Mouse (Mus musculus): Measurements from ENCODE around the gene Olfr353. TPM values are rescaled to one million over a fixed set of nuclear protein-coding genes. Genes with fewer than 3 reads are reported as not detected.

Olfr353 gene
- not detected in 2 replicates for polyA plus RNA-seq (2012; rRNA removed)

DNA sequence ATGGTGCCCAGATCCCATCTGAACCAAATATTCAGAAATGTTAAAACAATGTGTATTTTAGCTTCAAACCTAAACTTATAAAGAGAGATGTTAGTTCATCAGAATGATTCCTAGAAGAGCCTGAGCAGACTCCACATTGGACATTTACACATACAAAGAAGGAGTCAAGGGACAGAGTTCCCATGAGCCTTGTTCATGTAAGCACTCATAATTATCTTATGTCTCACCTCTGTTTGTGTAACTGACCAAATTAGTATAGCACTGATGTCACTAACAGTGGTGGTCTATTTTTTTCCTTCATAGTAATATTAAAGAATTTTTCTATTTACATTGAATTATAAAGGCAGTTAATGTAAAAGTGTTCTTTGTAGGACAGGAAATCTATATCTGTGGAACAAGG, at the start of gene Olfr353:
Gene Olfr353 (minus strand): TSS at position 101 of the 400 bp plus-strand sequence.

GRCm38 (mm10) chr2:36936821-36937220, 44.1 kb upstream of the Olfr353 start, which contains the start of gene Olfr356:
Gene Olfr356 (plus strand): TSS chr2:36937121.

DNA sequence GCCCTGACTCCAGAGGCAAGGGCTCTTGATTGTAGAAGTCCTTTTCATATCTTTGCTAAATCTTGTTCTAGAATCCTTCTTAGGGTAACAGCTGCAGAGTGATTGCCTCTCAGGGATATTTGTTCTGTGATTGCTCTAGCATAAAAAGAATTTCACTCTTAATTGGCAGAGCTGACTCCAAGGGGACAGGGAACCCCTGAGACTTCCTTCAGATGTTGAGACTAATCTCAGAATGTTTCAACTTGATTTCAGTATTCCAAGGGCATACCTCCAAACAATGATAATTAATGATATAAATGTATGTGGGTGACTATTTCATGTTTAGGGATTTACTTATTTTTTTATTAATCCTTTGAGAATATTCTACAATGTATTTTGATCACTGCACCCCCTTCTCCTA, 36.1 kb upstream of the Olfr353 start, which contains the start of gene Olfr355:
Gene Olfr355 (minus strand): TSS at position 101 of the 400 bp plus-strand sequence.

GRCm38 (mm10) chr2:36905380-36905779, 12.6 kb upstream of the Olfr353 start, which contains the start of gene Olfr354:
Gene Olfr354 (plus strand): TSS chr2:36905680.

DNA sequence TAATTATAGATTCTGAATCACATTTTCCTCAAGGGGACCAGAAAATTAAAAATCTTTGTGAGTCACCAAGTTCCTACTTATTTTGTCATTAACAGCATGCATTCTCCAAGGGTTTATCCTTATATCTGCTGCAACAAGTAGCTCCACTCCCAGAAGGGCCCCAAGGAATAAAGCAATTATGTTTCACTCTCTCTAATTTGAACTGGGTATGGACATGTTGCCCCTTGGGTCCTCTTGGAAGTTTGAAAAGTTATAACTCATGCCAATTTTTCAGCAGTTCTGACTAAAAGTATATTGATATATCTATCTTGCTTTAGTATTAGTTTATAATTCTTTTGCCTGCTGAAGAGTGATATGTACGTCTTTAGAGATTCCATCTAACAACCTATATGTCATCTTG, 24.6 kb downstream of the Olfr353 start, which contains the start of gene Olfr352:
Gene Olfr352 (plus strand): TSS at position 301 of the 400 bp plus-strand sequence.

GRCm38 (mm10) chr2:36862560-36862959, 30.2 kb downstream of the Olfr353 start, which contains the start of gene Olfr351:
Gene Olfr351 (minus strand): TSS chr2:36862660.

GRCm38 (mm10) chr2:36846010-36846409, 46.7 kb downstream of the Olfr353 start, which contains the start of gene Olfr350:
Gene Olfr350 (plus strand): TSS chr2:36846310.

Other genes with a start within 250 kb of the Olfr353 start
- not detected in 2 replicates for gene Olfr346, start 207.1 kb downstream of the Olfr353 start, polyA plus RNA-seq (2012; rRNA removed)
- not detected in 2 replicates for gene Olfr347, start 161.0 kb downstream of the Olfr353 start, polyA plus RNA-seq (2012; rRNA removed)
- not detected in 2 replicates for gene Olfr348, start 108.7 kb downstream of the Olfr353 start, polyA plus RNA-seq (2012; rRNA removed)
- not detected in 2 replicates for gene Olfr50, start 102.4 kb downstream of the Olfr353 start, polyA plus RNA-seq (2012; rRNA removed)
- gene Olfr3, start 75.9 kb downstream of the Olfr353 start, polyA plus RNA-seq (2012; rRNA removed): not detected in 2 replicates
- gene Olfr350, start 46.6 kb downstream of the Olfr353 start, polyA plus RNA-seq (2012; rRNA removed): not detected in 2 replicates
- gene Olfr351, start 30.3 kb downstream of the Olfr353 start, polyA plus RNA-seq (2012; rRNA removed): not detected in 2 replicates
- not detected in 2 replicates for gene Olfr352, start 24.5 kb downstream of the Olfr353 start, polyA plus RNA-seq (2012; rRNA removed)
- not detected in 2 replicates for gene Olfr354, start 12.7 kb upstream of the Olfr353 start, polyA plus RNA-seq (2012; rRNA removed)
- gene Olfr355, start 36.0 kb upstream of the Olfr353 start, polyA plus RNA-seq (2012; rRNA removed): not detected in 2 replicates
- not detected in 2 replicates for gene Olfr356, start 44.2 kb upstream of the Olfr353 start, polyA plus RNA-seq (2012; rRNA removed)
- not detected in 2 replicates for gene Olfr357, start 100.9 kb upstream of the Olfr353 start, polyA plus RNA-seq (2012; rRNA removed)
- gene Olfr358, start 116.4 kb upstream of the Olfr353 start, polyA plus RNA-seq (2012; rRNA removed): not detected in 2 replicates
- not detected in 2 replicates for gene Olfr360, start 172.8 kb upstream of the Olfr353 start, polyA plus RNA-seq (2012; rRNA removed)
- gene Olfr361, start 196.4 kb upstream of the Olfr353 start, polyA plus RNA-seq (2012; rRNA removed): not detected in 2 replicates
- gene Olfr362, start 225.0 kb upstream of the Olfr353 start, polyA plus RNA-seq (2012; rRNA removed): not detected in 2 replicates
- gene Olfr364-ps1, start 246.4 kb upstream of the Olfr353 start, polyA plus RNA-seq (2012; rRNA removed): not detected in 2 replicates

Measured in stomach, adult 2 months (tissue).